Mouse (Mus musculus): ENCODE measurements around the gene Maff. TPM values are rescaled to one million over a fixed set of nuclear protein-coding genes. Genes with fewer than 3 reads are reported as not detected.

The Maff gene
- polyA plus RNA-seq, 3 experiments from 2014 or later = 0.84 to 5.5 (median 1.5) TPM

DNA sequence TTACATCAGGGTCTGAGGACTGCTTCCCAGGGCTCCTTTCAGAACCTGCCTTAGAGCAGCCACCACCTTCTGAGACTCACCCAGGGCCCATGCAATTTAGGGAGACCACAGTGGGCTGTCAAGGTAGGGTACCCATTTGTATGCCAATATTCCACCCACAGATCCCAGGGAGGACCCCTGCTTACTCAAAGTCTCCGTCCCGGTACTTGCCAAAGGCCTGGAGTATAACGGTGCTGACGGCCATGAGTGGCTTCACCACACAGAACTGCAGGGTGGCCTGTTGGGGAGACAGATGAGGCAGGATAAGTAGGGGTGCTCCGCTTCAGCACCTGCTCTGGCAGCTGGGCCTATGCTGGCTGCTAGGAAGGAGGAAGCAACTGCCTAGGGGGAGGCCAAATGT lies 20.0 kb downstream of the Maff start:
- no peak for ATAC-seq

DNA sequence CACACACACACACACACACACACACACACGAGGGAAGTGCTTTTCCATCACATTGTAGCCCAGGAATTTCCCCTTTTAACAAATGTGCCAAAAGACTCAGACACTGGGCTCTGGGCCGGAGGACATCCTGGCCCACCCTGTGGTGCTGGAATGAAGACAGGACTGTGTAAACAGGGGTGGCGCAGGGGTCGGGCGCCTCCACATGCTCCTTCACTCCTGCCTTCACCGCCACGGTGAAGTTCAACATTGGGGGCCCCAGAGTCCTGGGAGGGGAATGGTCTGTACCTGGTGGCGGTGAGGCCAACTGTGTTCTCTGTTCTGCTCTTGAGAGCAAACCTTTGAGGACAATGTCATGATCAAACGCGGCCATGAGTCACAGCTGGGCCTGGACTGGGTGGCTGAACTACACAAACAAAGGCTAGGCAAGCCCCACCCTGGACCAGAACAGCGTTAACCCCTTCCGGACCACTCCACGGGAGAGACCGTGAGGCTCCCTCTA lies 21.9 kb downstream of the Maff start:
- ATAC-seq = no peak

DNA sequence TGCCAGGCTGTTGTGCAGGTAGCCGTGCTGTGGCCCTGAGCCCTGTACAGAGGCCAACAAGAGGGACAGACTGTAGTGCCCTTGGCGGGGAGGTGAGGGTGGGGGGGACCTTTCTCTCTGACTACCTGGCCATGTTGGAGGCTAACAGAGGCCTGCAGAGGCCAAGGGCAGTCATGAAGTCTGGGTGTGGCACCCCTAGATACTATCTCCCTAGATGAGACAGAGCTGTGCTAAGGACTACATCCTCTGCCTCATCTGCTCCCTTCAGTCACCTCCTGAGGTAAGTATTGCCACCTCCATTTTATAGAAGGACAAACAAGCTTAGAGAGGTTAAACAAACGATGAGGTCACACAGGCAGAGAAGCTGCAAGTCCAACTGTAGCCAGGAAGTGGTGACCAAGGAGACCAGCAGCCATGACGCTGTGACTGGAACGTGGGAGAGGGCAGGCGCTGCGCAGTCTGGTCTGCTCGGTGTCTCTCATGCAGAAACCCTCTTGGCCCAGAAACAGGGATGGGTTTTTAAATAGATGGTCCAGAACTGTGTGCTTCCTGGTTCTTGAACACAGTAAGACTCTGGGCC lies 22.5 kb downstream of the Maff start:
- no peak for ATAC-seq

DNA sequence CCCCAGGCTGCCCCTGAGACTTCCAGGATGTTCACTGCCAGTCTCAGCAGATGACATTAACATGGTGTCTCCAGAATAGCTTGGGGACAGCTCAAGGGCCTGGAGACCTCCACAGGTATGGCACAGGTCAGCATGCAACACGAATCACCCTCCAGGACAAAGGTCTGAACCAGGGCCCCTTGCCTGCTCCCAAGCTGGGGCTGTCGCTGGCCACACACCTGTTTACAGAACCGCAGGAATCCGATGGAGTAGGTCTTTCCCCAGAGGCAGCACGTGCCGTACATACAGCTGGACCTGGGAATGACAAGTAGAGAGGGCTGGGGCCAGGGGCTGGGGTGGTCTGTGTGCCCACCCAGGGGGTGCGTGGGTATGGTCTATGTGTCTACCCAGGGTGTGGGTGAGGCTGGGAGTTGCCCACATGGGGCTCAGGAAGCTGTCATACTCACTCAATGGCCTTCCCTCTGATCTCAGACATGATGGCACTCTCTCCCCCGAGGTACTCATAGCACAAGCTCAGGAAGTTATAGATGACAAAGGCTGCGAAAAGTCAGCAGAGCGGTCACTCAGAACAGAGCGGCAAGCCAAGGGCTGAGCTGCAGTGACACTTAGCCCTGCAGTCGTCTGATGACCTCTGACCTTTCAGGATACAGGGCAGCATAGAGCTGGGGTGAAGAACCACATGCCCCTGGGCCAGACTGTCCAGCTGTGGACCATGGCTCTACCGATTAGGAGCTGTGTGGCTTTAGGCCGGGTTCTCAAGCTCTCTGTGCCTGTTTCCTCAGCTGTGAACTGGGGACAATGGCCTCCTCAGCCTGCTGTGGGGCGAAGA lies 23.2 kb downstream of the Maff start:
- ATAC-seq = no peak

DNA sequence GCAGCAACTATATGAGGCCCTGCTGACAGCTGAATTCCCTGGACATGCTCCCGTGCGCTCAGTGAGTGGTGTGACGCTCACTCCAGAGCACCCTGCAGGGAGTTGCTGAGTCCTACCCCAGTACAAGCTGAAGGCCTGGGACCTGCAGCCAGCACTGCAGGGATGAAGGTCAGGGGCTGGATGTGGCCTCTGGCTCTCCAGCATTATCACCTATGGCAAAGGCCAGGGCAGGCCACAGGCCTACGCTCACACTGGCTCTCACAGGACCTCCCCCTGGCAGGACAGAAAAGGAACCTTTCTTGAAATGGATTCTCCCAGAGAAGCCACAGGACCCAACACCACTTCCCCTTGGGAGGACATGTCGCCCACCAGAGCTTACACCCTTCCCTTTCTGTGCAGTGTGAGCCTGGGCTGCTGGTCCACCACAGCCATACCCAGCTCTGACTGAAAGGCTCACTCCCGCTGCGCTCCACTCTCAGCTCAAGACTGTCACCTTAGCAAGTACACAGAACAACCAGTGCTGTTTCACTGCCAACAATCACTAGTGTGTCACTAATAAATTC lies 23.9 kb downstream of the Maff start:
- no peak for ATAC-seq

DNA sequence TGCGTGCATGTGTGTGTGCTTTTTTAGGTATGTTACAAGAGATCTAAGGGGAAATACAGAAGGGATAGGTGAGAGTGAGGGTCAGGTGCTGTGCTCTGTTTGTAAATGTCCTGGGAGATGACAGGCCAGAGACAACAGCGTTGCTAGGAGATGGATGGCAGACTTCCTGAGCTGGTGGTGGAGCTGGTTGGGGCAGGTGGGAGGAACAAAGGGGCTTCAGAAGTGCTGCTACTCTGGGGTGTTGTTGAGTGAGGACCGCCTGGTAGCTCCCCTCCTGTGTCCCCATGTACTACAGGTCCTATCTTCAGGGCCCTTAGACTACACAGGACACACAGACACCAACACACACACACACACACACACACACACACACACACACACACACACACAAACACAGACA lies 28.3 kb downstream of the Maff start:
- ATAC-seq = no peak

DNA sequence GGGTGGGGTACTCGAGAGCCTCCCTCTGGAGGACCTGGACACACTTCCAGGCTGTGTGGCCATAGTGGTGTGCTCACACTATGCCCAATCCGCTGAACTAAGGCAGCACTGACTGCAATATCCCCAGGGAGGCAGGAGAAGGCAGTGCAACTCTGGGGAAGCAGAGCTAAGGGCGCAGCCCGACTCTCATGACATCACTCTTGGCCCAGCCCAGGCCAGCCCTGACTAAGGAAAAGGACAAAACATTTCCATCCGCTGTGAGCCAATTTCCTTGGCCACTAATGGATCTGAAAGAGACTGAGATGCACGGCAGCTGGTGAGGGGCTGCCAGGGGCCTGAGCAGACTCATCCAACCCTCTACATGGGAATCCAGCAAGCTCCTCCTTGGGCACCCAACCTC lies 31.3 kb downstream of the Maff start:
- no peak for ATAC-seq

DNA sequence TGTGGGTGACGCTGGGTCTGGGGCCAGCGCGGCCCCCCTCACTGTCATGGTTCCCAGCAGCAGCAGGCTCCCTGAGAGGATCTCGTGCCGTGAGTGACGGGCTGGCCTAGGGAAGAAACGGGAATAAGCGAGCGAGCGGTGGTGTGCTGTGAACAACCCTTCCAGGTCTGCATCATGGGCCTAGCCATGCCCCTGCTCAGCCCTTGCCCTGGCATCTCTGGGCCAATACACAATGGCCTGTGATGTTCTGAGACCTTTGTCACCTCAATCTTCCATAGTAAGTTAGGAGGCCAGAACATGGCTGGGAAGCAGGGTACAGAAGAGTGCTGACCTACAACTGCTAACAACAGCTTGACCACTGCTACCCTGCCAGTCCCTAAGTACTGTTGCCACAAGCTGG lies 32.2 kb downstream of the Maff start:
- no peak for ATAC-seq

DNA sequence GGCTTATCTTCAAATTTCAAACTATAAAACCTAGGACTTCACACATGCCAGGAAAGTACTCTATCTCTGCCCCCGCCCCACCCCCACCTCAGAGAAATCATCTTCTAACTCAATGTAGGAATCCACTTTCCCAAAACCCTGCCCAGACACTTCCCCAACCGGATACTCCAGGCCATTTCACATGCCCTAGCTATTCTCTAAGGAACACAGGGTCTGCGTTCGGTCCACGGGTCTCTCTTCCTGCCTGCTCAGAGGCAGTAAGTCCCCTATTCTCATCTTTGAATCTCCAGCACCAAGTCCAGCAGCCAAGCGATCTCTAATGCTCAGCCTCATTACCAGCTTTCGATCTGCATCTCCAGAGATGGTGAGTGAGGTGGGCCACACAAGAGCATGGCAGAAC lies 33.2 kb downstream of the Maff start:
- no peak for ATAC-seq

DNA sequence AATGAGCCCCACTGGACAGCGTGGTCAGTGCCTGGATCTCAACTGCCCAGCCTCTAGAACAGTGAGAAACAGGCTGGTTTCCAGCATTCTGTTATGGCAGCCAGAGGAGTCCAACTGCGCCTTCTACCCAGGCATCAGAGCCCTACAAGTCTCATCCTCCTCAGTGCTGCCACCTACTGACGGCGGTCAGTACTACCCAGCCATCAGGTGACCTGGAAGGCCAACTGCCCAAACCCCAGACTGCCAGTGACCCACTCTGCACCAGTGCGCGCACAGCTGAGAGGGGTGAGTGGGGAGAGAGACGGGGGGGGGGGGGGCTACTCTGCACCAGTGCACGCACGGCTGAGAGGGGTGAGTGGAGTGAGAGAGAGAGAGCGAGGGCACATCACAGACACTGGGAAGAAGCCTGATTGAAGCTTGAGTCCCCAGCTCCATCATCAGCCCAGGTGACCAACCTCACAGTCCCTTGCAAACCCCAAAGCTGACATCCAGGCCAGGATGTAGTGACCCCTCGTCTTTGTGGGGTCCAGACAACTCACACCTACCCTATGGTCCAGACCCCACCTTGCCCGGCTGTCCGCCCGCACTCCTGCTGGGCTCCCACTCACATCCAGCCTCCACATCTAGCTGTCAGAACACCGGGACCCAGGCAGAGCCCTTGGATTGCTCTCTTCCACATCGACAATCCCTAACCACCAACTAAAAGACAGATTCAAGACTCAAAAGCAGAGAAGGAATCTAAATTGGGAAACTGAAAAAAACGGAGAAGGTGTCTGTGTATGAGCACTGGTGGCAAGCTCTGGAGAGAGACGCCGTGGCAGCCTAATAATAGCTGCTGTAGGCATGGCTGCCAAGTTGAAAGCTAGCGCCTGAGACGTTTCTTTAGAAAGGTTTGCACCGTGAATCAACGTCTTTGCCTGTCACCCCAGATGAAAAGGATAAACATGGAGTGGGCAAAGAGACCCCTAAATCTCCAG lies 34.3 kb downstream of the Maff start:
- ATAC-seq = no peak

DNA sequence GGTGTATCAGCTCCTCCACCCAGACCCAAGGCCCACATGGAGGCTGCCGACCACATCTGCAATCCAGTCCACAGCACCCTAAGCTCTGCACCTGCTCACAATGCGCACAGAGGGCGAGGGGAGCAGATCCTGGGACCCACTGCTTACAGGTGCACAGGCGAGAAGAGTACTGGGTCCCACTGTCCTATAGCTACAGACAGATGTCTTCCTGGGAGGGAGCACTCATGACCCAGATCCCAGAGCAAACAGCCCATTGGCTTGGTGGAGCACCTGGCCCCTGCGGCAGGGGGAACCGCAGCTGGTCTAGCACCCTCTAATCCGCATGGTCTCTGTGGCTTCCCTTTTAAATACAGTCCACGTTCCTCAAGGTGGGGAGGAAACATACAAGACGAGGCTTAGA lies 35.2 kb downstream of the Maff start:
- no peak for ATAC-seq

DNA sequence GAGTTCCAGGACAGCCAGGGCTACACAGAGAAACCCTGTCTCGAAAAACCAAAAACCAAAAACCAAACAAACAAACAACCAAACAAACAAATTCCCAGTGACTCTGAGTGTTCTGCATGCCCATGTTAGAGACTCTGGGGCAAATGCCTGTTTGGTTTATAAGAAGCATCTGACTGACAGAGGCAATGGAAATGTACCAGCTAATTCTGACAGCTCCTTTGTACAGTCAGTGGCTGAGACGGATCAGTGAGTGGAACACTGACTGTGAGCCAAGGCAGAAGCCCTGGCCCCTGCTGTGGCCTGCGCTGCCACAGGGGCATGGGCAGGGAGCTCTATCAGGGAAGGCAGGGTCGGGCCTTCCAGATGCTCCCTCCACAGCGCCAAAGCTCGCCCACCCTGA lies 40.7 kb downstream of the Maff start:
- ATAC-seq = no peak

DNA sequence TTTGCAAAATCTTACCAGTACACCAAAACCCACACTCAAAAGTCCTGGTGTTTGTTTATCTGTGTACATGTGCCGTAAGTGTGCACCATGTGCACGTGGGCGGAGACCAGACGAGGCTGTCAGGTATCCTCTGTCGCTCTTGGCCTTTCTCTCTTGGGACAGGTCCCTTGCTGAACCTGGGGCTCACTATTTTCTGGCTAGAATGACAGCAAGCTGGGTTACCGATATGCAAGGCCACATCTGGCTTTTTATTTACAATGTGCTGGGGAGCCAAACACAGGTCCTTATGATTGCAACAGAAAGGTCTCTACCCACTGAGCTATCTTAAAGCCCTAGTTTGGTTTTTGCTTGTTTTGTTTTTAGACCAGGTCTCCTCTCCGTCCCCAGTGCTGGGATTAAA lies 41.2 kb downstream of the Maff start:
- ATAC-seq = no peak

DNA sequence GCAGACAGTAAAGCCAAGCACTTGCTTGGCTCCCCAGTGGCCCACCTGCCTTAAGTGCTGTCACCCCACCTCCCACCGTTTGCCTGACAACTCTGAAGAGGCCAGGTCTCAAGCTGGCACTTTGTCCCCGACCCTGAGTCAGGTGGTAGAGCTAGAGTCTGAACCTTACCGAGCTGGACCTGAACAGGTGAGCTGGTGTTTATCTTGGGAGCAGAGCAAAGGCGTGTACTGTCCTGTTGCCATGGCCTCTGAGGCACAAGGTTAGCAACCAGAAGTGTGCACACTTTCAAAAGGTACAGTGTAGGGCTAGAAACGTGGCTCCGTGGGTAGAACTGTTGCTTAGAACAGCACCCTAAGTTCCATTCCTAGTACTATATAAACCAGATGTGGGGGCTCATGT lies 41.8 kb downstream of the Maff start:
- ATAC-seq = no peak

DNA sequence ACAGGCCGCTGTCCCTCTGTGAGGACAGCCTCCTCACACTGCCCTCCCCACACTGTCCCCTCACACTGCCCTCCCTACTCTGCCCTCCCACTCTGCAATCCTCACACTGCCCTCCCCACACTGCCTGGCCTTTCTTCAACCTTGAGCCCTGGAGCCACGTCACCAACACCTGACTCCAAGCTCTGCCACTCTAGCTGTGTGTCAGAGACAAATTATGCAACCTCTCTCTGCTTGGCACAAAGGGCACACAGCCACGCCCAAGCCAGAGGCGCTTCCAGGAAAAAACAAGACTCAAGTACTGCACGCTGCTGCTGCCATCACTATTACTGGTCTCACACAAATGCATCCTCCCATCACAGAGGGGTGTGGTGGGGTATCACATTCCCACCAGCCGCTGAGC lies 44.0 kb downstream of the Maff start:
- ATAC-seq = no peak

DNA sequence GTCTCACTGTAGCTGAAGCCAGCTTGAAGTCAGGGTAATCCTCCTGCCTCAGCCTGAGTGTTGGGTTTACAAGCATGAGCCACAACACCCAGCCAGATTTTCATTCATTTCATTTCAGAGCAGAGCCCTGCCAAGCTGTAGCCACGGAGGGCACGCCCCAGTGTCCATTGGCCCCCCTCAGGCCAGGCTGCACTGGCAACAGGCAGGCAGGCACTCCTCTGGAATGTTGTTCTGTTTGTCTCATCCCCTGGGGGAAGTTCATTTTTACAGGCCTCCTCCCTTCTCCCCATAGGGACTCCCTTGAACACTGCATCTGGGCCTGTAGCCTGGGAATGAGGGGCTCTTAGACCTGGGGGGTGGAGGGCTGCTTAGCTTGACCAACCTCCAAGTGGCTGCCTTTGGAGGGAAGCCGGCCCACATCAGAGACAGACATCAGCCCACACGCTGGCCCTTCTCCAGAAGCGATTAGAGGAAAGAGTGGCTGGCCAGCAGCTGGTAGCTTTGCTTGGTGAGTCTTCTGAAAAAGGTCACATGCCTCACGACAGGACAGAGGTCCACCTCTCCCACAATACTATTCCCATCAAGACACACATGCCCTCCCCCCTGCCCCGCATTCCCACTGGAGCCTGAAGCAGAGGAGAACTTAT lies 45.1 kb downstream of the Maff start:
- no peak for ATAC-seq

DNA sequence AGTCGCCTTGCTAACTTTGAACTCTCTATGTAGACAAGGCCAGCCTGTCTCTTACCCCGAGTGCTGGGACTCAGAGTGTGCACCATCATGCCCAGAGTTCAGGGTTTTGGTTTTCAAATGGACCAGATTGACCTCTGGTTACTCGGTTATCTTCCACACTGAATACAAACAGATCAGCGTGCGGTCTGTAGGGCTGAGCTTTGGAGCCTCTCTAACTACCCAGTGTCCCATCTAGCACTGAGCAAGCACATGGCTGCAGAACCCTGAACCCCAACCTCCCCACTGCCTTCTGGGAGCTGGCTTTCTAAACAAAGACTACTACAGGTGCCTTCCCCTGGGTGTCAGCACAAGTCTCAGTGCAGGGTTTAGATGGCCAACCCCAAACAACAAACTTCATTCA lies 46.1 kb downstream of the Maff start:
- ATAC-seq = no peak

DNA sequence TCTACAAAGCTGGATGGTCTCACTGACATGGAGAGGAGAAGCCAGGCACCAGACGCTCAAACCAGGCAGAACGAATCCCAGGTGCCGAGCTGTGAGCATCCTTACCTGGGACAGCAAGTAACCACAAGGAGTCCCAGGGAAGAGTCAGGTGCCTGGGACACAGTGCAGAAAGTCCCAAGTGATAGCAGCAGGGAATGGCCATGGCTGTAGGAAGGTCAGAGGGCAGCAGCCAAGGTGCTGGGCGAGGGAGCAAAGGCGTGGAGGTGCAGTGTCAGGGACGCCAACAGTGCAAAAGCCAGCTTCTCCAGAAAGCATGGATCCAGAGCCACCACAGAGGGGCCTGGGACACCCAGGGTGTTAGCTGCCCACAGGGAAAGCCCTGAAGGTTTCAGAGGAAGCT lies 46.7 kb downstream of the Maff start:
- no peak for ATAC-seq

DNA sequence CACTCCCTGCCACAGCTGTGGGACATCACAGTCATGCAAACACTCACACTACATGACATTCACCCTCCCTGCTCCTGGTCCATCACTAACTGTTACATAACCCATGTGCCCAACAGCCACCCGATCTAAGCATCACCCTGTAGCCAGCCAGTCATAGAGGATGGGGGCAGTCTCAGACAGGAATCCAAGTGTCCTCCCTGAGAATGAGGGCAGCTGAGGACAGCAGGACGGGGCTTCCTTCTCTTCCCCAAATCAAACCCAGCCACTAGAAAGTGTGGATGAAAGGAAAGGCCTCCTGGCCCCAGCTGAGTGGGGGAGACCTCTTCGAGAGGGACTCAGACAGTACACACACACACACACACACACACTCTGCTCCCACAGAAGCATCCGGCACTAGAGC lies 48.4 kb downstream of the Maff start:
- no peak for ATAC-seq

DNA sequence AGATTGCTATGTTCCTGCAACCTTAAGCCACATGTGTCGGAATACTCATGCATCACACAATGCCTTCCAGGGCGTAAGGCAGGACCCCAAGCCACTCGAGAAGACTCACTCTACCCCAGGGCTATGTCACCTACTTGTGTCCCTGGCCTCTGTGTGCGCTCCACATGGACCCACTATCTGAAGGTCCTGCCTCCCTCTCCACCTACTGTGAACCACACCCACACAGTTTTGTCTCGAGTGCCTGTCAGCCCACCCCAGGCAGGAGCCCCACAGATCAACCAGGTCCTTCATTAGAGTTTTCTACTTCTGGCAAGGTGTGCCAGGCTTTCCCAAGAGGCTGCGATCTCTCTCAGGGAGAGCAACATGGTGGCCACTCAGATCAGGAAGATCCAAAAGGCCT lies 48.9 kb downstream of the Maff start:
- no peak for ATAC-seq

DNA sequence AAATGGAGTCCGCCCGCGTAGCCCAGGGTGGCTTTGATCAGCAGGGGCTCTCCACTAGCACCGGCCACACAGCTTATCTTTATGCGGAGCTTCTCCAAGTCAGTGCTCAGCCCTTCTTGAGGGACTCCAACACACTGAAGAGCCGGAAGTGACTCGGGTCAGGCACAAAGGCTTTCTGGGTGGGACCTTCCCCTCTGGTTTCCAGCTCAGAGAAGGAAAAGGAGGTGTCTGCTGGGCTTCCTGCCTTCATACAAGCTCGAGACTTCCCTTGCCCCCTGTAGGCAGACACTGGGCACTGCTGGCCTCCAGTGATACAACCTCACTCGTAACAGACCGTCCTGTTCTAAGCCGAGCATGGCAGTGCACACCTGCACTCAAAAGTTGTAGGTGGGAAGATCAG lies 50.3 kb downstream of the Maff start:
- ATAC-seq = peak; percentile 92

All from inflammation-experienced regulatory T-cells, adult 6 months (primary cell).